Mouse (Mus musculus) midbrain, embryonic 11.5 days (tissue): ENCODE measurements at regions not wholly inside any gene's neighbourhood (a gene's known extent, or its start where the extent isn't known, plus 50 kb on each side); places are given as distances from the start of the nearest gene placed in this dataset.

ENCODE experiments used
- ATAC-seq: fragments of 200-750 bp; cut with Nextera tagmentation; 2 replicates; pipeline ENCODE4 v1.8.0; 2017; ENCODE audit warnings: moderate TSS enrichment, moderate library complexity; ENCODE audit not compliant: low FRiP score
- DNase-seq: peaks from one replicate; pipeline ENCODE4 v3.0.0; 2015; ENCODE audit warnings: low spot score; ENCODE audit errors: missing footprints
- H3K27ac ChIP-seq: fragments of 300-500 bp; sonication (generic); 2 replicates; pipeline ENCODE4 v1.5.1; 2014; ENCODE audit warnings: low read depth, low read length
- H3K27me3 ChIP-seq: fragments of 300-500 bp; sonication (generic); 2 replicates; pipeline ENCODE4 v1.6.1; 2014; ENCODE audit warnings: mild to moderate bottlenecking, low read length, moderate library complexity, mixed read lengths; ENCODE audit not compliant: control insufficient read depth, insufficient read depth
- H3K36me3 ChIP-seq: fragments of 300-500 bp; sonication (generic); 2 replicates; pipeline ENCODE4 v1.6.1; 2014; ENCODE audit warnings: mild to moderate bottlenecking, low read length, moderate library complexity, mixed read lengths; ENCODE audit not compliant: control insufficient read depth, insufficient read depth
- H3K4me1 ChIP-seq: fragments of 300-500 bp; sonication (generic); 2 replicates; pipeline ENCODE4 v1.6.1; 2014; ENCODE audit warnings: low read length; ENCODE audit not compliant: control insufficient read depth, insufficient read depth
- H3K4me2 ChIP-seq: fragments of 300-500 bp; sonication (generic); 2 replicates; pipeline ENCODE4 v1.6.1; 2014; ENCODE audit warnings: mild to moderate bottlenecking, moderate library complexity
- H3K4me3 ChIP-seq: fragments of 300-500 bp; sonication (generic); 2 replicates; pipeline ENCODE4 v1.5.1; 2014; ENCODE audit warnings: low read depth, low read length
- H3K9ac ChIP-seq: fragments of 300-500 bp; sonication (generic); 2 replicates; pipeline ENCODE4 v1.6.1; 2014; ENCODE audit warnings: low read length
- H3K9me3 ChIP-seq: fragments of 300-500 bp; sonication (generic); 2 replicates; pipeline ENCODE4 v1.6.1; 2016; ENCODE audit warnings: low read length; ENCODE audit not compliant: control insufficient read depth
- WGBS: fragments of 180-500 bp; shearing (Covaris S2); extraction: QIAGEN DNeasy Blood & Tissue Kit; methylation state at CpG from one replicate; pipeline ENCODE4 v1.1.7; 2014; 5-methylcytosine and 5-hydroxymethylcytosine counted together

DNA sequence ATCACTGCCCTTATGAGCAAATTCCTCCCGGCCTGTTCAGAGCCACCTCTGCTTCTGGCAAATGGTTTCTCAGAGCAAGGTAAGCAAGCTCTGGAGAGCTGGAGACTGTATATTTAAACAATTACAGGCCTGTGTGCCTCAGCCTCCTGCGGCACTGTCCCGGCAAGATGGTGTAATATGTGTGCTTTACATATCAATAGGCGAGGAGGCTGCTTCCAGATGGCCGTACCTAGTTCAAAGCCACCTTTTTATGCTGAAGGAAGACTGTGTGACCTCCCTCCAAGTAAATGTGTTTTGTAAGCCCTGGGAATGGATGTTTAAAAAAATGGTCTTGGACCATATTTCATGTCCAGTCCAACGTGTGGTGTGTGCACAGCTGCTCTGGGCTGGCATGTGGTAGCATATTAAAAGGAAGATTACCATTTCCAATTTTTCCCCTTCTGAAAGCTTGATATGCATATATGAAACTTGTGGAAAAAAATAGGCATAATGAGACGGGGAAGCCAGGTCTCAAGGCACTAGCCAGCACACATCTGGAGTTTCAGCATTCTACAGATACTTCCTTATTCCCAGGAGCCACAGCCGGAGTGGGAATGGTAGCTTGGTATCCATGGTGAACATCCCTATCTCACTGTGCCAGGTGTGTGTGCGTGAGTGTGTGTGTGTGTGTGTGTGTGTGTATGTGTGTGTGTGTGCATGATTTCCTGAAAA lies 717.6 kb upstream of the Car8 start:
- ATAC-seq (peak; percentile 47; the same call in 1 of the 2 replicates), DNase-seq (no peak)
- 55% methylated on average over 9 of the region's 9 CpGs for WGBS
- no peaks in the 10 kb centered on the region for H3K36me3 ChIP-seq
- H3K27ac ChIP-seq = peak overlapping the region; percentile 57
- no peaks in the 10 kb centered on the region for H3K9me3 ChIP-seq
- no peak overlapping the region for H3K4me3 ChIP-seq
- H3K9ac ChIP-seq = no peak overlapping the region
- no peak overlapping the region for H3K4me2 ChIP-seq
- H3K4me1 ChIP-seq = peaks cover 25% of the 10 kb centered on the region
- no peaks in the 10 kb centered on the region for H3K27me3 ChIP-seq

DNA sequence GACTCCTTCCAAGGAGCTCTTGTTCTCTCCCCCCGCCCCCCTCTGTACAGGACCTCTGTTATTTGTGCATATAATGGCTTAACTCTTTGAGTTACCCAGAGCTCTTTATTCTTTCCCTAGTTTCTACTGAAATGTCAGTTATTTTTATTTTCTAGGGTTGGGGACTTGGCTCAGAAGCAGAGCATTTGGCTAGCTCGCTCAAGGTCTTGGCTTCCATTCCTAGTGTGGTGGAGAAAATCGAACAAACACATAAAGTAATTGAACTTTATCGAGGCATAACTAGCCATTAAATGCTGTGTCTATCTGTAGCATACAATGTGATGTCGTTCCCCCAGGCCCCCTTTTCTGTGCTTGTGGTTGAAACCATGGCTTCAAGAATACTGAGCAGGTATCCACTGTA lies 716.5 kb upstream of the Car8 start:
- no peak overlapping the region for H3K27ac ChIP-seq
- H3K36me3 ChIP-seq = no peaks in the 10 kb centered on the region
- no peak for ATAC-seq
- no peaks in the 10 kb centered on the region for H3K9me3 ChIP-seq
- no peaks in the 10 kb centered on the region for H3K27me3 ChIP-seq
- DNase-seq = no peak
- H3K4me1 ChIP-seq = peaks cover 25% of the 10 kb centered on the region
- no peak overlapping the region for H3K4me3 ChIP-seq
- H3K9ac ChIP-seq = no peak overlapping the region
- H3K4me2 ChIP-seq = no peak overlapping the region
- WGBS = 90% methylated on average over 5 of the region's 5 CpGs

DNA sequence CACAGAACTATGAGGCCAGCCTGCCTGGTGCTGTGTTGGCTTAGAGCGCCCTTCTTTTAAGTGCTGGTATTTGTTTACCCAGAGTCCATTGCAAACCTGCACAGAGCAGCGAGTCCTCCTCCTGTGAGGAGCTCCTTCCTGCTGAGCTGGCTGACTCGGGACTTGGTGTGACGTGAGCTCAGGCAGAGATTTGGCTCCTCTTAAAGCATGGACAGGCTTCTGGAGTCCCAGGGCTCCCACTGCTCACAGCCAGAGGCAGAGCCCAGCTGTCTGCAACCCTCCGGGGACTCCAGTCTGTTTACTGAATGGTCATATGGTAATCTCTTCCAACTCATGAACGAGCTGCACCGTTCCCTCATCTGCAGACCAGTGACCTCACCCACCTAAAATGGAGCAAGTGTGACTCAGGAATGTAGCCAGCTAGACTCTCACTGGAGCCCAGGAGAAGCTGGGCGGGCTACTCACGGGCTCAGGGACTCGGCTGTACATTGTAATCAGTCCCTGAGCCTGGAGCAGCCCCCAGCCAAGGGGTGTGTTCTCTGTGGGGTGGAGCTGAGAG lies 715.6 kb upstream of the Car8 start:
- no peak overlapping the region for H3K9ac ChIP-seq

DNA sequence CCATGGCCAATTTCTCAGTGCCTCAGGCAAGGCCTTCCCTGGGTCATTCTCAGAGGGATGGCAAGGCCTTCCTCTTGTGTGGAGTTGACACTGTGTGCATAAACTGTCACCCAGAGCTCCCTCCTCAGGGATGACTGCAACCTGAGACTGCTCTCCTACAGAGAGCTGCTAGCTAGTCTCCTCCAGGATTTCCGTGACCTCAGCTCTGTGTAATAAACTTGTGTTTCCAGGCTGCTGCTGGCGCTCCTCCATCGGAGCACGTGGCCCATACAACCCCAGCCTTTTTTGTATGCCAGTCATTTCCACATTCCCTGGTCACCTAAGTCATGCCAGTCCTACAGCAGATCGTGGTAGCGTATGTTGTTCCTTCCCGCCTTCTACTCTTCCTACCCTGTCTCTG lies 714.3 kb upstream of the Car8 start:
- Histone ChIP-seq H3K27me3 (no peaks in the 10 kb centered on the region), H3K4me3 (no peak overlapping the region), H3K4me2 (no peak overlapping the region), H3K4me1 (peaks cover 23% of the 10 kb centered on the region), H3K9ac (no peak overlapping the region), H3K36me3 (no peaks in the 10 kb centered on the region), H3K9me3 (no peaks in the 10 kb centered on the region), H3K27ac (no peak overlapping the region)
- WGBS = 94% methylated on average over 7 of the region's 7 CpGs
- no peak for ATAC-seq
- DNase-seq = no peak

More for the DNA sequence above, 715.6 kb upstream of the Car8 start:
- peak; percentile 73 for ATAC-seq
- Histone ChIP-seq H3K36me3 (no peaks in the 10 kb centered on the region), H3K4me2 (no peak overlapping the region), H3K9me3 (no peaks in the 10 kb centered on the region), H3K27ac (no peak overlapping the region), H3K4me3 (no peak overlapping the region), H3K4me1 (peaks cover 25% of the 10 kb centered on the region), H3K27me3 (no peaks in the 10 kb centered on the region)
- DNase-seq = peak; percentile 88
- WGBS = 15% methylated on average over 10 of the region's 10 CpGs

DNA sequence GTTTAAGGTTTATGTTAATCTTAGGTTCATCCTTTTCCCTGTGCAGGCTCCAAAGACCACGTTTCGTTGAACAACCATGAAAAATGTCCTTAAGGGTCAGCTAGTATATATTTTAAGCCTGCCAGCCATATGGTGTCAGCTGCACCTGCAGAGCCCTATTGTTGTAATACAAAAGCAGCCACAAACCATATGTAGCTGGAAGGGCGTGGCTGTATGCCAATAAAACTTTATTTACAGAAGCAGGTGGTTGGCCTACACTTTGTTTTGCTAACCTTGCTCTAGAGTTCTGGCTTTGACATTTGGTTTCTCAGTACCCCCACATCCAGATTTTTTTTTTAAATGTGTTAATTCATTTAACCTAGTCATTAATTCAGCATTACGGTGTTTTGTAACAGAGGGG lies 711.1 kb upstream of the Car8 start:
- H3K9ac ChIP-seq = no peak overlapping the region
- no peak overlapping the region for H3K4me2 ChIP-seq
- 73% methylated on average over 4 of the region's 4 CpGs for WGBS
- H3K36me3 ChIP-seq = no peaks in the 10 kb centered on the region
- ATAC-seq (no peak), DNase-seq (no peak)
- 0 out of 2 replicates have a peak, but pooled peaks cover 5% of the 10 kb centered on the region for H3K4me1 ChIP-seq
- no peaks in the 10 kb centered on the region for H3K27me3 ChIP-seq
- no peak overlapping the region for H3K4me3 ChIP-seq
- no peaks in the 10 kb centered on the region for H3K9me3 ChIP-seq
- H3K27ac ChIP-seq = no peak overlapping the region

DNA sequence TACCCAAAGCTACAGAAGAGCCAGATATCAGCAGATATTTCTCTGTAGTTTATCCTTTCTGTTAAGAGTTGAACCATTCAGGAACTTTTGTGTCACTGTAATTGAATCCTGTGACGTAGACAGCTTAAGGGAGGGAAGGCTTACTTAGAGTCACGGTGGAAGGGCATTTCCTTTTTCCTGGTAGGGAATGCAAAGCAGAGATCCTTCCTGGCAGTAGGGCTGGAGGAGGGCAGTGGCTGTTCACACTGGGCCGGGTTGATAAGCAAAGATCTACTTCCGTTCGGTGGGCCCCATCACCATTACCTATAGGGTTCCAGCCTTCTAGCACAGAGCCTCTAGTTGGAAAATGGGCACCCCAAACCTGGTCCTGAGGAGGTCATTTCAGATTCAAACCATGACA lies 710.7 kb upstream of the Car8 start:
- no peak for ATAC-seq
- no peak overlapping the region for H3K4me2 ChIP-seq
- no peak overlapping the region for H3K4me3 ChIP-seq
- H3K4me1 ChIP-seq = 0 out of 2 replicates have a peak, but pooled peaks cover 5% of the 10 kb centered on the region
- H3K27me3 ChIP-seq = no peaks in the 10 kb centered on the region
- 66% methylated on average over 5 of the region's 5 CpGs for WGBS
- no peak for DNase-seq
- H3K36me3 ChIP-seq = no peaks in the 10 kb centered on the region
- no peaks in the 10 kb centered on the region for H3K9me3 ChIP-seq
- no peak overlapping the region for H3K9ac ChIP-seq
- H3K27ac ChIP-seq = no peak overlapping the region

DNA sequence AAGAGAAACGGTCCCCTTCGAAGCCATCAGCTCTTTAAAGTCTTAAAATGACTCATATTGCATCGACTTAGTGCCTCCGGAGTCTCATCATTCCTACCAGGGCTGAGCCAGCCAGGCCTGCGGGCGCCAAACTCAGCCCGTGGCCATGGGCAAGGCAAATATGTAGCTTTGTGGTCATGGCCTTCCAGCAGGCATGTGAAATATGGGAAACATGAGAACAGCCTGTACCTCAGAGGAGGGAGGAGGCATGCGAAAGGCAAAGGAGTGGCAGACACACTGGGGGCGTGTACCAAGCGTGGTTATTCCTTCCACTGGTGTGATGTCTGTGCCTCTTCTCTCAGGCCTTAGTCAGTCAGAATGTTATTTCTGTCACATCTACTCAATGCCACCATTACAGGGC lies 706.3 kb upstream of the Car8 start:
- H3K4me3 ChIP-seq = no peak overlapping the region
- no peak overlapping the region for H3K9ac ChIP-seq
- no peak overlapping the region for H3K4me2 ChIP-seq
- WGBS = 93% methylated on average over 10 of the region's 10 CpGs
- H3K4me1 ChIP-seq = no peaks in the 10 kb centered on the region
- no peaks in the 10 kb centered on the region for H3K36me3 ChIP-seq
- no peaks in the 10 kb centered on the region for H3K27me3 ChIP-seq
- H3K9me3 ChIP-seq = no peaks in the 10 kb centered on the region
- DNase-seq = no peak
- no peak overlapping the region for H3K27ac ChIP-seq
- ATAC-seq = no peak

DNA sequence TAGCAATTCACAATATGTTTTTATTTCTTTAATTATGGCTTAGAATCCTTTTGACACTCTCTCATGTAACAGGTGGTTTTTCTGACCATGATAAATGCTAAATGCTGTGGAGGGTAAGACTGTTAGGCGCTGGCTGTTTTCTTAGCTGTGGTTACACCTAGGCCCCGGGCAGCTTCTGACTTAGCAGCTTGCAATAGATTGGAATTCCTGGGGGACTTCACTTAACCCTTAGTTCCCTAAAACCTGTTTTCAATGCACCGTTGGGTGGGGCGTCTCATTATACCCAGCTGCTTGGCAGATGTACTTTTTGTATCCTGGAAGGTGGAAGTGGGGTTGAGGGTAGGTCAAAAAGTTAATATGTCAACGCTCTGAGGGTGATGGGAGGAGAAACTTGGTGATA lies 704.2 kb upstream of the Car8 start:
- ATAC-seq (no peak), DNase-seq (no peak)
- H3K27me3 ChIP-seq = no peaks in the 10 kb centered on the region
- no peaks in the 10 kb centered on the region for H3K9me3 ChIP-seq
- no peak overlapping the region for H3K27ac ChIP-seq
- no peak overlapping the region for H3K4me3 ChIP-seq
- H3K9ac ChIP-seq = no peak overlapping the region
- whole genome bisulfite sequencing = 76% methylated on average over 5 of the region's 5 CpGs
- H3K36me3 ChIP-seq = no peaks in the 10 kb centered on the region
- no peaks in the 10 kb centered on the region for H3K4me1 ChIP-seq
- no peak overlapping the region for H3K4me2 ChIP-seq

DNA sequence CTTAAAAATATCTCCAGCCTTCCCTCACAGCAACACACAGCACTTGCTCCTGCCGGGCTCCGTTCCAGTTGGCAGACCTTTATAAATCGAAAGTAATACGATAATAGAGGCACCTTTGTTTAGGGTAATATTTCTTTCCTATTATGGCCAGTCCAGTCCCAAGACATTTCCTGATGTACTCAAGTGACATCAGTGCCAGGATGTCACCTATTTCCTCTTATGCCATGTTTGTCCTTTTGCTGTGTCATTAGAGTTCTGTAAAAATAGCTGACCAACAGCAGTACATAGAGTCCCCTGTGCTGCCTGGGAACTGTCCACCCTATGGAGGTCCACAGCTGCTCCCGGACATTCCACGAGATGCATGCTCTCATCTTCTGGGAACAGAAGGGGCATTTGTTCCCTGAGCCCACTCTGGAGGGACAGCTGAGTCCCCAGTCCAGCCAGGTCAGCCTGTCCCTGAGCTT lies 700.1 kb upstream of the Car8 start:
- H3K27me3 ChIP-seq = no peaks in the 10 kb centered on the region
- H3K9ac ChIP-seq = no peak overlapping the region
- H3K4me3 ChIP-seq = no peak overlapping the region
- no peaks in the 10 kb centered on the region for H3K36me3 ChIP-seq
- DNase-seq (no peak), ATAC-seq (no peak)
- H3K4me1 ChIP-seq = no peaks in the 10 kb centered on the region
- no peaks in the 10 kb centered on the region for H3K9me3 ChIP-seq
- WGBS = 83% methylated on average over 6 of the region's 6 CpGs
- H3K27ac ChIP-seq = no peak overlapping the region
- no peak overlapping the region for H3K4me2 ChIP-seq
